7 mouse cellular contexts compared by ENCODE assay signal in the genomic region with DNA sequence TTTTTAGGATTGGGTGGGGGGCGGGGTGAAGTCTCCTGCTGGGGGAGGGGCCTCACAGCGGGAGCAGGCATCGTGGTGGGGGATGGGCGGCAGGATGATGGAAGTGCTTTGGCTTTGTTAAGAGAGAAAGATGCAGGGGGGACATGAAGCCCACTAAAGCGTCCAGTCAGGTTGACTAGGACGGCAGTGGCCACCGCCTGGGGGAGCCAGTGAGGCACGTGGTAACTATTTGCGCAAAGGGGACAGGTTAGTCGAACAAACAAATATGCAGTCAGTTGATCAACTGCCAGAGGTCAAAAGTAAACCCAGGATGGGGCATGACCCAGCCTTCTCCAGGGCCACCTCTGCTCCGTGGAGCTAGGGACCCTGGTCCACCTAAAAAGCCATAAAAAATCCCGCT. TPM values are rescaled to one million over a fixed set of nuclear protein-coding genes. Genes with fewer than 3 reads are reported as not detected.
A peak's percentile ranks its signal among the peaks of the same experiment; 100 is the strongest.
DNase-seq lines count a peak whose midpoint lies in the region; TF ChIP-seq lines count a peak whose summit lies in the region.

No protein-coding gene starts in this region.

- 0 out of 2 replicates have a peak, but pooled peaks have one; percentile 25 for TF ChIP-seq EP300 in heart, adult 2 months (IDR thresholded peaks at IDR 0.05; ENCODE audit: insufficient read depth, low read depth, low read length)

- no peaks in the 10 kb centered on the region for H3K36me3 ChIP-seq in heart, adult 2 months (ENCODE audit: control insufficient read depth, insufficient read depth, low read length)
- H3K36me3 ChIP-seq in thymus, adult 2 months (ENCODE audit: control insufficient read depth, insufficient read depth, low read length) = no peaks in the 10 kb centered on the region

- peak overlapping the region; percentile 25; the same call in 1 of the 2 replicates for H3K4me3 ChIP-seq in brown adipose tissue, adult 24 weeks (ENCODE audit: insufficient read depth, low read depth, low read length)
- H3K4me3 ChIP-seq in heart, adult 2 months = peak overlapping the region; percentile 27; the same call in 1 of the 2 replicates
- H3K4me3 ChIP-seq in thymus, adult 2 months (ENCODE audit: control insufficient read depth, insufficient read depth, low read length) = no peak overlapping the region

- no peaks in the 10 kb centered on the region for H3K4me1 ChIP-seq in brown adipose tissue, adult 24 weeks (ENCODE audit: control insufficient read depth, insufficient read depth, insufficient read length, low read length)
- 0 out of 2 replicates have a peak, but pooled peaks cover 1% of the 10 kb centered on the region for H3K4me1 ChIP-seq in heart, adult 2 months (ENCODE audit: control insufficient read depth, insufficient read depth, low read length)
- H3K4me1 ChIP-seq in thymus, adult 2 months (replicated peaks; ENCODE audit: control insufficient read depth, insufficient read depth, low read length) = no peaks in the 10 kb centered on the region

- peaks cover 9% of the 10 kb centered on the region for H3K27me3 ChIP-seq in heart, adult 2 months (ENCODE audit: control insufficient read depth, insufficient read depth, low read length)
- peaks cover 14% of the 10 kb centered on the region for H3K27me3 ChIP-seq in thymus, adult 2 months (ENCODE audit: control insufficient read depth, insufficient read depth, low read length)

- no peaks in the 10 kb centered on the region for H3K79me2 ChIP-seq in heart, adult 2 months (replicated peaks; ENCODE audit: control insufficient read depth, insufficient read depth, low read length)

- no peak overlapping the region for H3K9ac ChIP-seq in heart, adult 2 months (ENCODE audit: low read depth, low read length)

- peak; percentile 48 for DNase-seq in right cerebral cortex, postnatal 14 days
- no peak for DNase-seq in right cerebral cortex, postnatal 36 days (ENCODE audit: low spot score in 2 of 2)
- DNase-seq in heart, adult 2 months = peak; percentile 62 to 82
- DNase-seq in kidney, postnatal 10 days = peak; percentile 81
- DNase-seq in lung, postnatal 36 days = peak; percentile 88
- peak; percentile 61 for DNase-seq in thymus, adult 2 months

- intact Hi-C loops in heart, adult 2 months (cut with DNase I) = loop anchor here (1.0 to 5.0 kb wide), 4 partner anchors 48 to 228 kb away; a partner anchor contains a TSS

- peak; percentile 89 for TF ChIP-seq CTCF in heart, adult 2 months (IDR thresholded peaks at IDR 0.05)
- peak; percentile 68; the same call in 1 of the 2 replicates for TF ChIP-seq CTCF in thymus, adult 2 months (IDR thresholded peaks at IDR 0.05; ENCODE audit: borderline replicate concordance, control insufficient read depth, extremely low read depth, insufficient read depth, low read length, poor library complexity)

- 4% methylated on average over 12 of the region's 12 CpGs for WGBS in heart, adult 2 months
- WGBS in thymus, adult 2 months = 6% methylated on average over 12 of the region's 12 CpGs

- no peak overlapping the region for H3K27ac ChIP-seq in brown adipose tissue, adult 24 weeks (replicated peaks; ENCODE audit: low read depth, low read length)
- no peak overlapping the region for H3K27ac ChIP-seq in heart, adult 2 months
- H3K27ac ChIP-seq in thymus, adult 2 months (ENCODE audit: control insufficient read depth, insufficient read depth, low read length) = no peak overlapping the region

- no peak for TF ChIP-seq POLR2A in heart, adult 2 months (IDR thresholded peaks at IDR 0.05; ENCODE audit: insufficient read depth, low read depth, low read length)
- no peak for TF ChIP-seq POLR2A in thymus, adult 2 months (IDR thresholded peaks at IDR 0.05; ENCODE audit: control insufficient read depth, extremely low read depth, insufficient read depth, low read length, poor library complexity)

RNA-seq across cellular contexts. Expression of a gene that starts 0.8 kb away (rescaled TPM):
- not detected in 2 replicates for polyA plus RNA-seq in brown adipose tissue, adult 24 weeks (2012; ENCODE audit: insufficient read depth, insufficient read length, missing spikeins)
- under 1 TPM in 1 of 2 experiments, not detected in 1; 0.07 TPM for total RNA-seq in heart, adult 2 months (2021)
- 0.59 TPM in 1 of 2 replicates, not detected in the other for polyA plus RNA-seq in heart, adult 2 months (2012; rRNA removed)
- polyA plus RNA-seq in thymus, adult 2 months (2012; rRNA removed) = 0.16 and 0.19 TPM in 2 replicates

RNA-seq across cellular contexts. Expression of a gene that starts 32.8 kb away (rescaled TPM):
- 1.7 and 3.0 TPM in 2 replicates for polyA plus RNA-seq in brown adipose tissue, adult 24 weeks (2012; ENCODE audit: insufficient read depth, insufficient read length, missing spikeins)
- total RNA-seq in heart, adult 2 months (2021) = 10 to 100 TPM; 27.9 to 33.2 TPM
- polyA plus RNA-seq in heart, adult 2 months (2012; rRNA removed) = 39.0 and 41.4 TPM in 2 replicates
- polyA plus RNA-seq in thymus, adult 2 months (2012; rRNA removed) = 5.9 and 7.4 TPM in 2 replicates

Comparison
In these comparisons a context has a peak if more than half of its experiments do, and no peak if none do; other contexts are left out.
1. DNase-seq: peak in right cerebral cortex, postnatal 14 days (single experiment), heart, adult 2 months (2 of 2), kidney, postnatal 10 days (single experiment), lung, postnatal 36 days (single experiment) and thymus, adult 2 months (single experiment); none in right cerebral cortex, postnatal 36 days (0 of 2).